Mouse (Mus musculus): ENCODE measurements around the gene Daam2.

DNA sequence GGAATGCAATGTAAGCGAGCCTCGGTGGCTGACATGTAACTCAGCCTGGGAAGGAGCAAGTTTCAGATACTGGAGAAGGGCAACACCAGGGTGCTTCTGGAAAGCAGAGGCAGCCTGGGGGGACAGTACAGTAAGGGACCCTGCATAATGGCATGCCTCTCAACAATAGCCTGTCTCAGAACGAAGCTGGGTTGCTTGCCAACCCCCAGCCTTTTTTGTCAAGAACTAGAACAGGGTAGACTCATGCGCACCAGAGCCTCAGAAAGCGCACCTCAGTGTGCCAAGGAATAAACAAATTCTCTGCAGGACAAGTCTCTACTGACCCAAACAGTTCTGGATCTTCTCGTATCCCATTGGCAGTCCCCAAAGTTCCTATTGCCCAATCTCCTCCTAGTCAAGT is 43.5 kb downstream of the Daam2 start:
- TF ChIP-seq TAL1 (IDR thresholded peaks at IDR 0.05; ENCODE audit: low read length): no peak
- TF ChIP-seq GATA1 (IDR thresholded peaks at IDR 0.05; ENCODE audit: low read length): no peak
